Mouse (Mus musculus) v-Abl transformed pro-B cells (cell line): ENCODE data around the gene Rarb.

ENCODE experiments used
- in situ Hi-C, 2 experiments: fragments of 400-800 bp; cut with MboI; formaldehyde crosslinking; loops; one replicate each; pipeline ENCODE4 v1.15.1; 2025; ENCODE audit not compliant: unreplicated experiment in 2 of 2

Gene Rarb

GRCm38 (mm10) chr14:16598074-16598501 lies 220.9 kb downstream of the Rarb start:
- in situ Hi-C loops, result no loop called here

GRCm38 (mm10) chr14:16589139-16589538 lies 229.8 kb downstream of the Rarb start:
- in situ Hi-C loops, result no loop called here

GRCm38 (mm10) chr14:16578100-16578499 lies 240.9 kb downstream of the Rarb start:
- in situ Hi-C loops, result no loop called here

- in situ Hi-C loops, result no loop called here
Measured at GRCm38 (mm10) chr14:16577049-16577448, 241.9 kb downstream of the Rarb start.

- in situ Hi-C loops, result no loop called here
Measured at GRCm38 (mm10) chr14:16574925-16575721, 243.8 kb downstream of the Rarb start.

- in situ Hi-C loops, result no loop called here
Measured at GRCm38 (mm10) chr14:16573475-16574171, 245.3 kb downstream of the Rarb start.

- in situ Hi-C loops, result no loop called here
Measured at GRCm38 (mm10) chr14:16572755-16573340, 246.1 kb downstream of the Rarb start.

- in situ Hi-C loops, result no loop called here
Measured at GRCm38 (mm10) chr14:16569506-16570001, 249.4 kb downstream of the Rarb start.

GRCm38 (mm10) chr14:16566920-16567319 lies 252.0 kb downstream of the Rarb start:
- in situ Hi-C loops, result no loop called here

- in situ Hi-C loops, result no loop called here
Measured at GRCm38 (mm10) chr14:16563912-16564311, 255.0 kb downstream of the Rarb start.

GRCm38 (mm10) chr14:16561496-16562170 lies 257.3 kb downstream of the Rarb start:
- in situ Hi-C loops, result no loop called here

- in situ Hi-C loops, result no loop called here
Measured at GRCm38 (mm10) chr14:16559294-16560217, 259.4 kb downstream of the Rarb start.

- in situ Hi-C loops, result no loop called here
Measured at GRCm38 (mm10) chr14:16558033-16558432, 260.9 kb downstream of the Rarb start.

- in situ Hi-C loops, result no loop called here
Measured at GRCm38 (mm10) chr14:16554643-16555459, 264.1 kb downstream of the Rarb start.

- in situ Hi-C loops, result no loop called here
Measured at GRCm38 (mm10) chr14:16554319-16554642, 264.7 kb downstream of the Rarb start.

- in situ Hi-C loops, result no loop called here
Measured at GRCm38 (mm10) chr14:16552293-16552692, 266.7 kb downstream of the Rarb start.

GRCm38 (mm10) chr14:16551843-16552242 lies 267.1 kb downstream of the Rarb start:
- in situ Hi-C loops, result no loop called here

GRCm38 (mm10) chr14:16548200-16548576 lies 270.8 kb downstream of the Rarb start:
- in situ Hi-C loops, result no loop called here
